Comparison of ENCODE assay signal across 26 mouse cellular contexts in genomic region chr16:69607736-69608135, GRCm38 (mm10).
A peak's percentile ranks its signal among the peaks of the same experiment; 100 is the strongest.
DNase-seq lines count a peak whose midpoint lies in the region; TF ChIP-seq lines count a peak whose summit lies in the region.
"Had no signal": no experiment of that assay in that cellular context is flagged by ENCODE, and none has a peak within 500 bp of the region (broad histone marks: within the 10 kb centered on the region; RNA-seq: fewer than 3 reads in every experiment).

No protein-coding gene starts in this region.

- H3K9ac ChIP-seq in heart, adult 2 months (ENCODE audit: low read depth, low read length), result no peak overlapping the region
- H3K9ac ChIP-seq: embryonic facial prominence, embryonic 12.5 days; embryonic facial prominence, embryonic 15.5 days; forebrain, postnatal 0 days; heart, embryonic 13.5 days; hindbrain, embryonic 13.5 days; intestine, embryonic 15.5 days had no signal

- H3K4me1 ChIP-seq in heart, adult 2 months (ENCODE audit: control insufficient read depth, insufficient read depth, low read length), result no peaks in the 10 kb centered on the region
- H3K4me1 ChIP-seq: embryonic facial prominence, embryonic 12.5 days; embryonic facial prominence, embryonic 15.5 days; heart, embryonic 13.5 days; hindbrain, embryonic 10.5 days; hindbrain, embryonic 13.5 days; intestine, embryonic 15.5 days had no signal

- peak; percentile 5 to 6 for DNase-seq in cerebellum, postnatal 10 days
- DNase-seq in cerebellum, postnatal 36 days, result no peak
- DNase-seq in heart, adult 2 months, result peak; percentile 23 to 36
- no peak for DNase-seq in heart, postnatal 25 days (ENCODE audit: low spot score)
- peak; percentile 2 for DNase-seq in brain, adult 2 months (ENCODE audit: low read depth, low spot score)
- DNase-seq in heart, postnatal 14 days, result peak; percentile 9 to 35
- DNase-seq in kidney, postnatal 25 days, result no peak
- DNase-seq in adrenal gland, adult 2 months, result no peak
- DNase-seq: adrenal gland, postnatal 14 days; cerebellum, adult 11-12 months; cerebellum, adult 8-10 months; cerebellum, postnatal 14 days; forebrain, postnatal 0 days; gastrocnemius, adult 2 months; gastrocnemius, postnatal 14 days; kidney, adult 18-20 months; kidney, adult 9 months had no signal

- H3K36me3 ChIP-seq in heart, adult 2 months (ENCODE audit: control insufficient read depth, insufficient read depth, low read length), result no peaks in the 10 kb centered on the region
- H3K36me3 ChIP-seq: embryonic facial prominence, embryonic 12.5 days; embryonic facial prominence, embryonic 15.5 days; G1E; heart, embryonic 13.5 days; hindbrain, embryonic 10.5 days; hindbrain, embryonic 13.5 days; intestine, embryonic 15.5 days had no signal

- intact Hi-C loops in heart, adult 2 months (cut with DNase I), result no loop called here
- intact Hi-C loops in heart, postnatal 25 days (cut with DNase I), result no loop called here
- intact Hi-C loops in heart, postnatal 14 days (cut with DNase I), result no loop called here

- no peak for TF ChIP-seq CTCF in heart, adult 2 months (IDR thresholded peaks at IDR 0.05)

- H3K4me3 ChIP-seq in heart, adult 2 months, result no peak overlapping the region
- H3K4me3 ChIP-seq: embryonic facial prominence, embryonic 12.5 days; embryonic facial prominence, embryonic 15.5 days; gastrocnemius, adult 2 months; heart, embryonic 13.5 days; hindbrain, embryonic 10.5 days; hindbrain, embryonic 13.5 days; intestine, embryonic 15.5 days had no signal

- H3K27me3 ChIP-seq in heart, adult 2 months (ENCODE audit: control insufficient read depth, insufficient read depth, low read length), result no peaks in the 10 kb centered on the region
- H3K27me3 ChIP-seq: CH12.LX; embryonic facial prominence, embryonic 12.5 days; embryonic facial prominence, embryonic 15.5 days; heart, embryonic 13.5 days; hindbrain, embryonic 13.5 days; intestine, embryonic 15.5 days; Patski had no signal

- no peak for TF ChIP-seq POLR2A in heart, adult 2 months (IDR thresholded peaks at IDR 0.05; ENCODE audit: insufficient read depth, low read depth, low read length)

- 0 out of 2 replicates have a peak overlapping the region, but pooled peaks have one; percentile 1 for H3K27ac ChIP-seq in heart, adult 2 months
- H3K27ac ChIP-seq: embryonic facial prominence, embryonic 12.5 days; embryonic facial prominence, embryonic 15.5 days; gastrocnemius, adult 2 months; heart, embryonic 13.5 days; hindbrain, embryonic 10.5 days; hindbrain, embryonic 13.5 days; intestine, embryonic 15.5 days had no signal

- no peak for TF ChIP-seq EP300 in heart, adult 2 months (IDR thresholded peaks at IDR 0.05; ENCODE audit: insufficient read depth, low read depth, low read length)

- H3K79me2 ChIP-seq in heart, adult 2 months (replicated peaks; ENCODE audit: control insufficient read depth, insufficient read depth, low read length), result no peaks in the 10 kb centered on the region

Comparison
In these comparisons a context has a peak if more than half of its experiments do, and no peak if none do; other contexts are left out.
1. DNase-seq: peak in cerebellum, postnatal 10 days (2 of 2), heart, adult 2 months (2 of 2), brain, adult 2 months (single experiment) and heart, postnatal 14 days (2 of 2); none in cerebellum, postnatal 36 days (0 of 2), heart, postnatal 25 days (single experiment), kidney, postnatal 25 days (0 of 2) and adrenal gland, adult 2 months (single experiment).